9 mouse cellular contexts compared by ENCODE assay signal in genomic region chr4:123623742-123624151, GRCm38 (mm10).
A peak's percentile ranks its signal among the peaks of the same experiment; 100 is the strongest.
DNase-seq lines count a peak whose midpoint lies in the region; ATAC-seq lines count a peak whose summit lies in the region.
"Had no signal": no experiment of that assay in that cellular context is flagged by ENCODE, and none has a peak within 500 bp of the region (broad histone marks: within the 10 kb centered on the region; RNA-seq: fewer than 3 reads in every experiment).

No protein-coding gene starts in this region.

- 0 out of 2 replicates have a peak overlapping the region, but pooled peaks have one; percentile 10 for H3K9ac ChIP-seq in heart, embryonic 13.5 days

- ATAC-seq in heart, embryonic 13.5 days (ENCODE audit: extremely low read depth, insufficient number of reproducible peaks, low FRiP score, low TSS enrichment): no peak
- no peak for ATAC-seq in frontal cortex, adult (ENCODE audit: low TSS enrichment)

- H3K27ac ChIP-seq in heart, embryonic 13.5 days (replicated peaks): peak overlapping the region; percentile 84

- peak overlapping the region; percentile 37 for H3K4me2 ChIP-seq in heart, embryonic 13.5 days

- H3K9me3 ChIP-seq in heart, embryonic 13.5 days: 0 out of 2 replicates have a peak, but pooled peaks cover under 1% of the 10 kb centered on the region
- H3K9me3 ChIP-seq: G1E had no signal

- H3K4me3 ChIP-seq in heart, embryonic 13.5 days: no peak overlapping the region

- DNase-seq in heart, adult 8-10 months (ENCODE audit: low spot score): no peak
- peak; percentile 58 for DNase-seq in ES-CJ7 (ENCODE audit: low read depth, low spot score)
- DNase-seq in cerebellum, postnatal 14 days: peak; percentile 84 to 89
- peak; percentile 85 to 92 for DNase-seq in lung, adult 18-20 months
- DNase-seq in adrenal gland, postnatal 36 days: no peak
- no peak for DNase-seq in gastrocnemius, postnatal 10 days

- H3K4me1 ChIP-seq in heart, embryonic 13.5 days: peaks cover 61% of the 10 kb centered on the region

- H3K36me3 ChIP-seq in heart, embryonic 13.5 days: no peaks in the 10 kb centered on the region
- H3K36me3 ChIP-seq: G1E had no signal

- no peaks in the 10 kb centered on the region for H3K27me3 ChIP-seq in heart, embryonic 13.5 days (replicated peaks)

- WGBS in heart, embryonic 13.5 days: 74% methylated on average over 5 of the region's 5 CpGs

Comparison
In these comparisons a context has a peak if more than half of its experiments do, and no peak if none do; other contexts are left out.
1. DNase-seq: peak in ES-CJ7 (single experiment), cerebellum, postnatal 14 days (2 of 2) and lung, adult 18-20 months (2 of 2); none in heart, adult 8-10 months (single experiment), adrenal gland, postnatal 36 days (0 of 2) and gastrocnemius, postnatal 10 days (single experiment).